ENCODE assay signal across 20 mouse cellular contexts in genomic region chr15:78664268-78664667, GRCm38 (mm10). TPM values are rescaled to one million over a fixed set of nuclear protein-coding genes. Genes with fewer than 3 reads are reported as not detected.
DNase-seq lines count a peak whose midpoint lies in the region; ATAC-seq and TF ChIP-seq lines count a peak whose summit lies in the region.
"Had no signal": no experiment of that assay in that cellular context is flagged by ENCODE, and none has a peak within 500 bp of the region (broad histone marks: within the 10 kb centered on the region; RNA-seq: fewer than 3 reads in every experiment).

No protein-coding gene starts in this region.

- H3K4me1 ChIP-seq in hindbrain, postnatal 0 days (ENCODE audit: insufficient read depth, low read length): peaks cover 6% of the 10 kb centered on the region; the same call in 1 of the 2 replicates
- peaks cover 24% of the 10 kb centered on the region for H3K4me1 ChIP-seq in hindbrain, embryonic 10.5 days (replicated peaks)
- peaks cover 7% of the 10 kb centered on the region for H3K4me1 ChIP-seq in lung, embryonic 15.5 days
- H3K4me1 ChIP-seq: stomach, embryonic 15.5 days had no signal

- no peaks in the 10 kb centered on the region for H3K27me3 ChIP-seq in hindbrain, postnatal 0 days (ENCODE audit: insufficient read depth, low read length)
- peaks cover 3% of the 10 kb centered on the region; the same call in 1 of the 2 replicates for H3K27me3 ChIP-seq in hindbrain, embryonic 10.5 days (ENCODE audit: insufficient read depth, poor library complexity, severe bottlenecking)
- H3K27me3 ChIP-seq in lung, embryonic 15.5 days: no peaks in the 10 kb centered on the region
- H3K27me3 ChIP-seq: forebrain, embryonic 12.5 days; stomach, embryonic 15.5 days had no signal

- no peak overlapping the region for H3K4me3 ChIP-seq in hindbrain, postnatal 0 days (ENCODE audit: low read length)
- no peak overlapping the region for H3K4me3 ChIP-seq in hindbrain, embryonic 10.5 days
- no peak overlapping the region for H3K4me3 ChIP-seq in lung, embryonic 15.5 days
- H3K4me3 ChIP-seq: forebrain, embryonic 12.5 days; stomach, embryonic 15.5 days had no signal

- no peak overlapping the region for H3K9ac ChIP-seq in hindbrain, postnatal 0 days (replicated peaks; ENCODE audit: low read length)
- no peak overlapping the region for H3K9ac ChIP-seq in lung, embryonic 15.5 days
- H3K9ac ChIP-seq: forebrain, embryonic 12.5 days; stomach, embryonic 15.5 days had no signal

- H3K36me3 ChIP-seq in hindbrain, postnatal 0 days (ENCODE audit: insufficient read depth, low read length): no peaks in the 10 kb centered on the region
- no peaks in the 10 kb centered on the region for H3K36me3 ChIP-seq in hindbrain, embryonic 10.5 days
- no peaks in the 10 kb centered on the region for H3K36me3 ChIP-seq in lung, embryonic 15.5 days
- H3K36me3 ChIP-seq: forebrain, embryonic 12.5 days; G1E; stomach, embryonic 15.5 days had no signal

- no peaks in the 10 kb centered on the region for H3K9me3 ChIP-seq in hindbrain, postnatal 0 days (ENCODE audit: low read length)
- H3K9me3 ChIP-seq in hindbrain, embryonic 10.5 days: no peaks in the 10 kb centered on the region
- no peaks in the 10 kb centered on the region for H3K9me3 ChIP-seq in lung, embryonic 15.5 days
- H3K9me3 ChIP-seq: forebrain, embryonic 12.5 days; G1E; stomach, embryonic 15.5 days had no signal

- peak overlapping the region; percentile 51; the same call in 1 of the 2 replicates for H3K27ac ChIP-seq in hindbrain, postnatal 0 days
- no peak overlapping the region for H3K27ac ChIP-seq in hindbrain, embryonic 10.5 days
- H3K27ac ChIP-seq in lung, embryonic 15.5 days: no peak overlapping the region
- H3K27ac ChIP-seq: forebrain, embryonic 12.5 days; macrophage; stomach, embryonic 15.5 days had no signal

- TF ChIP-seq CTCF in hindbrain, postnatal 0 days (IDR thresholded peaks at IDR 0.05; ENCODE audit: low read depth): no peak

- ATAC-seq in hindbrain, postnatal 0 days: peak; percentile 79
- ATAC-seq in lung, embryonic 15.5 days (ENCODE audit: borderline replicate concordance, extremely low read depth, low FRiP score, low TSS enrichment): peak; percentile 79
- ATAC-seq: CD4-positive, CD25-positive, alpha-beta regulatory T cell, adult 4 months; intestine, embryonic 16.5 days had no signal

- 25% methylated on average over 5 of the region's 5 CpGs for WGBS in hindbrain, postnatal 0 days
- 60% methylated on average over 5 of the region's 5 CpGs for WGBS in hindbrain, embryonic 10.5 days
- WGBS in lung, embryonic 15.5 days: 29% methylated on average over 5 of the region's 5 CpGs

- peak; percentile 63 to 73 for DNase-seq in cerebellum, postnatal 10 days
- no peak for DNase-seq in cerebellum, adult 11 months
- peak; percentile 56 for DNase-seq in hindbrain, postnatal 0 days (ENCODE audit: low spot score)
- DNase-seq in hindbrain, embryonic 10.5 days (ENCODE audit: low spot score): no peak
- no peak for DNase-seq in lung, postnatal 36 days
- peak; percentile 55 for DNase-seq in adipocyte (ENCODE audit: low spot score)
- DNase-seq in testis, postnatal 14 days (ENCODE audit: low spot score): no peak
- DNase-seq: cerebellum, adult 9-11 months; gastrocnemius, postnatal 25 days; heart, postnatal 36 days; layer of hippocampus, postnatal 36 days; thymus, postnatal 36 days had no signal

- H3K4me2 ChIP-seq in hindbrain, postnatal 0 days (ENCODE audit: low read depth, low read length): no peak overlapping the region
- no peak overlapping the region for H3K4me2 ChIP-seq in lung, embryonic 15.5 days
- H3K4me2 ChIP-seq: forebrain, embryonic 12.5 days; stomach, embryonic 15.5 days had no signal

RNA-seq across cellular contexts. Expression of gene Elfn2, which starts 54.3 kb away (rescaled TPM):
- total RNA-seq in hindbrain, postnatal 0 days (2014; rRNA removed): 40.9 and 43.1 TPM in 2 replicates
- 8.4 and 9.1 TPM in 2 replicates for polyA plus RNA-seq in hindbrain, postnatal 0 days (2015; fragmentation: Nextera tagmentation; extraction: Ambion mirVana)
- polyA plus RNA-seq in hindbrain, embryonic 10.5 days (2016; fragmentation: Nextera tagmentation; extraction: Ambion mirVana): 0.24 and 0.39 TPM in 2 replicates
- 0.06 and 0.08 TPM in 2 replicates for polyA plus RNA-seq in lung, embryonic 15.5 days (2015; fragmentation: Nextera tagmentation; extraction: Ambion mirVana)
- total RNA-seq: liver, adult 2 months had no signal
- polyA plus RNA-seq: G1E; liver, adult 2 months; macrophage had no signal

Comparison
In these comparisons a context has a peak if more than half of its experiments do, and no peak if none do; other contexts are left out.
1. DNase-seq: peak in cerebellum, postnatal 10 days (2 of 2), hindbrain, postnatal 0 days (single experiment) and adipocyte (single experiment); none in cerebellum, adult 11 months (single experiment), hindbrain, embryonic 10.5 days (single experiment), lung, postnatal 36 days (single experiment) and testis, postnatal 14 days (single experiment).